Mouse (Mus musculus): ENCODE measurements around the gene Vps33a.
"Not testable (repeated sequence)": the region's sequence is repeated elsewhere in the genome, so short reads cannot be mapped to it uniquely, and the experiment has no call there.

Vps33a gene

GRCm38 (mm10) chr5:123523692-123524392 lies 49.0 kb downstream of the Vps33a start, which contains the start of gene Diablo:
Diablo (minus strand) TSS chr5:123524176.
- peak; percentile 99 to 100 for DNase-seq

- DNase-seq = peak in 1 of 2 experiments; percentile 18
These were observed 50.7 kb downstream of the Vps33a start for GRCm38 (mm10) chr5:123522166-123522565.

DNA sequence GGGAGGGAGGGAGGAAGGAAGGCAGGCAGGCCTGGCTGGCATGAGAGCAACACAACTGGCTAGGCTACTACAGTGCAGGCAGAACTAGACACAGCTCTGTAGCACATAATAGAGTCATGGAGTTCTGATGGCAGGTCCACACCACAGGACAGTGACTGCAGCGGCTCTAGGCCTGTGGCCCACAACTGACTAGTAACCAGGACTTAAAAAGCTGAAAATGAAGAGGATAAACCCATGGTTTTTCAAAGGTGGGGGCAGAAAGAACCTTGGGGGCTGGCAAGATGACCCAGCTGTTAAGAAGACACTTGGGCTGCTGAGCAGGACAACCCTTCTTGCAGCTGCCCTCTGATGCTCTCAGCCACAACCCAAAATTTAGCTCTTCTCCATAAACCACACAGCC lies 51.2 kb downstream of the Vps33a start:
- peak in 1 of 2 experiments; percentile 20 for DNase-seq

DNA sequence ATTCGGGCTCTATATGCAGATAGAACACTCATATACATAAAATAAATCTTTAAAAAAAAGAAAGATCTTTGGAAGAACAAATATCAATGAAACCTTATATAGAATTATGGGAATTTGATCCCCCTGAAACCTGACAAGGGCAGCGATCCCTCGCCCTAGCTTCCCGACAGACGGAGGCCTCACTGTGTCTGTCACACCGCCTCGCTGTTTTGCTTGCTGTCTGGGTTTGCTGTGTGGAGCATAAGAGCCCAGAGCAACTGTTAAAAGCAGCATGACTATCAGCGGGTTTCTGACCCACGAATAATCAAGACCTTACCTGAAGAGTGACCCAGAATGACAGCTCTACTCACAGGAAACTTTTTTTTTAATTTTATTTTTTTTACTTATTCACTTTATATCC lies 52.2 kb downstream of the Vps33a start:
- DNase-seq = peak in 1 of 2 experiments; percentile 9

- no peak for DNase-seq
These were observed 58.0 kb downstream of the Vps33a start for GRCm38 (mm10) chr5:123514871-123515270.

- no peak for DNase-seq
These were observed 60.7 kb downstream of the Vps33a start for GRCm38 (mm10) chr5:123512102-123512501.

DNA sequence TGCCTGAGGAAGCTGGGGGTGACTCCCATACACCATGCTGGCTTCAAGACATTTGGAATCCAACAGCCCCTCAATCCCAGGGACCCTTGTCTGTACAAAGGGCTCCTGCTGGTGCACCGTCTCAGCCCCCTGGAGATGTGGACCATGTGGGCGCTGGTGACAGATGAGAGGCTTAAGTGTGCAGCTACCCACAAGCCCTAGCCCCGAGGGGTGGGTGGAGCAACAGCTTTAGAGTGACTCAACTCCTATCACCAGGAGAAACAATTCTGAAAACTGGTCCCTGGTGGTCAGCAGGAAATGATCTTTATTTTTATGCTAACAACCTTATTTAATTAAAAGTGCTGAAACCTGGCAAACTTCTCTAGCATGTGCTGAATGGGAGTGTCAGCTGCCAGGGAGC lies 61.4 kb downstream of the Vps33a start:
- DNase-seq = not testable (repeated sequence)

- no peak for DNase-seq
These were observed 62.7 kb downstream of the Vps33a start, which contains the start of gene B3gnt4 for GRCm38 (mm10) chr5:123510160-123510559. B3gnt4 (plus strand) TSS chr5:123510460.

GRCm38 (mm10) chr5:123508921-123509320 lies 63.9 kb downstream of the Vps33a start:
- no peak for DNase-seq

GRCm38 (mm10) chr5:123507936-123508723 lies 64.7 kb downstream of the Vps33a start:
- peak; percentile 84 to 86 for DNase-seq

- DNase-seq = no peak
These were observed 70.9 kb downstream of the Vps33a start for GRCm38 (mm10) chr5:123501973-123502372.

- peak in 1 of 2 experiments; percentile 28 for DNase-seq
These were observed 73.1 kb downstream of the Vps33a start for GRCm38 (mm10) chr5:123499717-123500116.

DNA sequence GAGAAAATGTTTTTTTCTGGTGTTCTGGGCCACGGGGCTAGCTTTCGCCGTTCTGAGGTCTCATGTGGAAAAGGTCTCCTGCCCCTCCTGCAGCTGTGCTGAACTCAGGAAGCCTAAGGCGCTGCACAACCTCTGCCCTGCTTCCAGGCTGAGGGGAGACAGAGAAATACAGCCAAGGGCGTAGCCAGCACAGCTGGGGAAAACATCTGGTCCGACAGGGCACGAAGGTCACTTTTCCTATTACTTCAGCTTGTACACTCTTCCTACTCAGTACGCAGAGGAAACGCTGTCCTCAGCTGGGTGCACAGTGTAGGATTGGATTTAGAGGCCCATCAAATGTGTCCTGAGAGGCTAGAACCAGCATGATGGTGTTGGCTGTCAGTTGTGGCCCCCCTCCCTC lies 82.9 kb downstream of the Vps33a start:
- DNase-seq = no peak

- DNase-seq = no peak
These were observed 83.6 kb downstream of the Vps33a start, which contains the start of the genes Lrrc43 and Il31 for GRCm38 (mm10) chr5:123489112-123489785. Lrrc43 (plus strand) TSS chr5:123489305. Il31 (minus strand) TSS chr5:123489489.

DNA sequence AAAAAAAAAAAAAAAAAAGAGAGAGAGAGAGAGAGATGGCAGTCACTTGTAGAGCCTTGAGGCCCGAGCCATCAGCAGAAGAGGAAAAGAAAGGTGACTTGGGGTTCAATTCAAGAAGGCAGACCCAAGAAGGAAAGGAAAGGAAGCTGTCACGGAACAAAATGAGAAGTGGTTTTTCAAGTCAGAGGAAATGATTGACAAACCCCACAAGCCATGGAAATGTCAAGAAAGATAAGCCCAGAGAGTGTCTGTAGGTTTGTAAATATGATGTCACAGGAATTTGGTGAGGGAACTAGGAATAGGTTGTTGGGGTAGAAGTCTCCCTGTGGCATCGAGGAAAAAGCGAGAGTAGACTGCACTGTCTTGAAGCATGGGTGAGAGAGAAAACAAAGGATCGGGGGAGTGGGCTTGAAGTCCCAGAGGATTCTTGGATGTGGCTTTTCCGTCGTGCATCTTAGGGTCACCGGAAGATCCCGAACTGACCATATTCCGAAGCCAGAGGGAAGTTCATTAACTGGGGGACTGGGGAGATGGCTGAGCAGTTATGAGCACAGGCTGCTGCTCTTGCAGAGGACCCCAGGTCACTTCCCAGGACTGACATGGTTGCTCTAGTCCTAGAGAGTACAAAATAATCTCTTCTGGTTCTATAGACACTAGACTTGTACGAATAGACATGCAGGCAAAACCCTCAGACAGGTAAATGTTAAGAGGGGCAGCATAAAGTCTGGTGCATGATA lies 85.0 kb downstream of the Vps33a start:
- DNase-seq = no peak

Measured in kidney, postnatal 25 days (tissue).